Mouse (Mus musculus): Measurements from ENCODE around the gene Plekha3.

DNA sequence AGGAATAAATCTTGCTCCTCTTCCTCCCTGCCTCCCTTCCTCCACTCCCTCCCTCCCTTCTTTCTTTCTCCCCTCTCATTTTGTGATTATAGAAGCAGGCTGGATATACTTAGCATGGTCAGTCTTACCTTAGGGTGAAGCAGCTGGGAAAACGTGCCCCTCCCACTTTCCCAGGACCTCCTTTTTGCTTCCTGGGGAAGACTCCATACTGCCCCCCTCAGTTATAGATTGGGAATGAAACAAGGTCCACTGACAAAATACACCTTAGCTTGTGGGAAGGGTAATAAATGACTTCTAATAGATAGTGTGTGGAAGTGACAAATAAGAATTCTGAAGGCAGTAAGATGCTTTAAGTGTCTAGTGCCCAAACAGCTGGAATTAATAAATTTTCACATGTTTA, 19.1 kb upstream of the Plekha3 start:
- TF ChIP-seq CTCF (conservative IDR thresholded peaks at IDR 0.05; ENCODE audit: low read length) (peak; percentile 58), POU5F1 (IDR thresholded peaks at IDR 0.05; ENCODE audit: borderline replicate concordance, low read length) (no peak), NANOG (IDR thresholded peaks at IDR 0.05; ENCODE audit: borderline replicate concordance, low read length) (no peak)
